Mouse (Mus musculus): Measurements from ENCODE around the gene Plcd4. TPM values are rescaled to one million over a fixed set of nuclear protein-coding genes. Genes with fewer than 3 reads are reported as not detected.

The Plcd4 gene
- polyA plus RNA-seq (2014; fragmentation: Illumina TruSeq; extraction: RNeasy Lipid Tissue Mini Kit (QIAGEN cat#74804); ENCODE audit: low read depth, low replicate concordance), result 3.1 TPM

DNA sequence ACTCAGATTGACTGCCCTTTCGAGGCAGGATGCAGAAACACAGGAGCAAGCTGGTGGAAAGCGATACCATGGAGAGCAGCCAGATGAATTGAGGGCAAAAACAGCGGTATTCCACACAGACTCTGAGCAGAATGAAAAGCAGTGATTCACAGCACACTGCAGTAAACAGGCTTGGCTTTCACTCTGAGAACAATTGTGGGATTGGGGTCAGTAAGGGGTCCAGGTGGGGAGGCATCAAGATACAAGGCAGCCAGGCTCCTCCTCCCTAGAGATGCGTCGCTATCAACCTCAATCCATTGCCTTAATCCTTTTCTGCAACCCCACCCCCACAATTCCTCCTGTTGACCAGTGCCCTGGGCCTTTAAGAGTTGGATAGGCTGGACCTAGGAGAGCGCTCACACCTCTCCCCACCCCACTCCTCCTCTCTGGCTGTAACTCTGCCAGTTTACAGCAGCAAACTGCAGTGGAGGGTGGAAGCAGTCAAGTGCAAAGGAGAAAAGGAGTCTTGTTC is at the start of gene Plcd4:
Gene Plcd4 (plus strand): TSS at position 438 of the 511 bp plus-strand sequence.

DNA sequence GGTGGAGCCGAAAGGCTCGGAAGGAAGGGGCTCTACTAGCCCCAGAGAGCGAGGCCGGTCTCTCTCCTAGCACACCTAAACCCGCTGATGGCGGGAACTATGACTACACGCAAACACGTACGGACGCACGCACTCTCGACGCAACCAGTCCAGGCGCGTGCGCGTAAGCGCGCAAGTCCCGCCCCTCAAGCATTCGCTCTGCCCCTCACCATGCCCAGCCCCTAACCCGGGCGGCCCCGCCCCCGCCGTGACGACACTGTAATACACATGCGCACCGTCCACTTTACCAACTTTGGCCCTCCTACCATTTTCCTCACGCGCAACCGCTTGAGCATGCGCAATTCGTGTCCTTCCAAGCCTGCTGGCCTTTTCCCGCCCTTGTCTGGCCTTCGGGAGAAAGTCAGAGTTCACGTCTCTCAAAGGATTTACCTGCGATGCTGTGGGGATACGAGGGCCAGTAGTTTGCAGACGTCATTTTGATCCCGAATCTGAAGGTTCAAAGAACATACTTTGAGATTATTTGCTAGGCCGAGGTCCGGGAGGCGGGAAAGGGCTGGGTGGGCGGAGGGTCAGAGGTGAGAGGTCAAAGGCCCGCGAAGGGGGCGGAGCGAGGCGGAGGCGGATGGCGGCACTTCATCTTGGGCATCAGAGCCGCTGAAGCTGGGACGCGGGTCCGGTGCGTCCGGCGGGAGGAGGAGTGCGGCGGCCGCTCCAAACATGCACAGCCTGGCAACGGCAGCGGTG is 36.8 kb upstream of the Plcd4 start, which contains the start of gene Cnot9:
Gene Cnot9 (plus strand): TSS at position 338 of the 744 bp plus-strand sequence.

DNA sequence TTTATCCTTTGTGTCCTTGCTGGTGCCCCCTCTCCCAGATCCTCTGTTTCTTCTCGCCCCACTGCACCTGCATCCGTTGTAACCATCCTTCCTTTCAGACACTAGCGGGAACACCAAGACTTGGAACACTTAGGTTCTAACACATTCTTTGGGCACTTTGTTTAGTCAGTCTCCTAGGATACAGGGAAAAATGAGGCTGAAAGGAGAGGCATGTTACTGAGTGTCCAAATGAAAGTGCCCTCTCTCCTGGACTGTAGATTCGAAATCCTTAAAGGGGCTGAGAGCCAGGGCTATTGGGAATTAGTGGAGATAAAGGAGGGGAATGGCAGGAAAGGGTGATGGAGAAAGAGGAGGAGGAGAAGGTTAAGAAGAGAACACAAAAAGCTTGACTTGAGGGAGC is 1.5 kb downstream of the Plcd4 start, which contains the start of gene Usp37:
Gene Usp37 (minus strand): TSS at position 101 of the 400 bp plus-strand sequence.

DNA sequence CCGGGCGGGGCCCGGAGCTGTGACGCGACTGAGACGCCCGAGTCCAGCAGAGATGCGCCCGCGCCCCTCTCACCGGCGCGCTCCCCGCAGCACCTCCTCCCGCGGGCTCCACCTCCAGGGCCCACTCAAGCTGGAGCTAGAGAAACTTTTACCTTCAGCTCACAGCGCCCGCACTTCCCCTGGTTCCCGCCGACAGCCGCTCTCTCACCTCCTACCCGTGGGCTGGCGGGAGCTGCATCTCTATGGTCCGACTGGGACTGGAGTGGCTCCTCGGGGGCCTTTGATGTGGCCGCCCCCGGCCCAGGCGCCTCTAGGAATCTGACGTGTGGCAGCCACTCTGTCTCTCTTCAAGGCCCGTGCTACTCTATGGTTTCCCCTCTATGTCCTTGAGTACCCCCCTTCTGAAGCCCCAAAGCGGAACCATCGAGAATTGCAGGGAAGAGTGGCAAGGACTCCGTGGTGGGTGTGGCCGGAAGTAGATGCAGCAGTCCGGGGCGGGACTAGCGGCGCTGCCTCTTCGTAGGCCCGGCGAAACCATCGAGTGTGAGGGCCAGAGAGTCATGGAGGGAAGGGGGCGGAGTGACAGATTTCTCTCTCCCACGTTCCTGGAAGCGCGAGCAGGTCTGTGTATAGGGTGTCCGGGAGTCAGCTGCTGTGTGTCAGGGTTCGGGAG is 45.2 kb downstream of the Plcd4 start, which contains the start of the genes Zfp142 and Bcs1l:
Gene Zfp142 (minus strand): TSS at position 474 of the 673 bp plus-strand sequence.
Gene Bcs1l (plus strand): TSS at position 517 of the 673 bp plus-strand sequence.

DNA sequence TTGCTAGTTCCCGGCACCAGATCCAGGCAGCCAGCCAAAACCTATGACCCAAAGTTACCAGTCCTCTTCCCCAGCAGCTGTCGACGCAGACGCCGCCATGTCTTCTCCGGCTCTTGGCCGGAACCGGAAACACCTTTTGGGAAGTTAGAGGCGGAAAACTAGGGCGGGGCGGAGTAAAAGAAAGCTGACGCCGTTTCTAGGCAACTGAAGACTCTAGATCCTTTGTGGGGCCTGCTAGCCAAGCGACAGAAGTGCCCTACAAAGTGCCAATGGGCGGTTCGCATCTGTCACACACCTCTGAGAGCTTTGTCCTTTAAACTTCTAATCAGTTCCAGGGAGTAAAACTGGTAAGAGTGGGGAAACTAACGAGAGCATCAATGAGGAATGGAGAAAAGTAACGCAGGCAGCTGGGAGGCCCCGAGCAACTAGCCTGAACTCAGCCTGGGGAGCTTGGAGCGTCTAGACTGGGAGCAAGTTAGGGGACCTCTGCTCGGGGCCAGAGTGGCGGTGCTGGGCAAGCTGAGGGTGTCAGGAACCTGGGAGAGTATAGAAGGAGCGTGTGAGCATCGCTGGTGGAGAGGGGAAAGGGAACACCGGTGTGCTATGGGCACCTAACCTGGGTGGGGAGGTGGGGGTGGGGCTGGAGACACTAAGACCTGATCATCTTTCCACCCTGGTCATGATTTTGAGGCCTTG is 58.7 kb downstream of the Plcd4 start, which contains the start of the genes Rnf25 and Stk36:
Gene Rnf25 (minus strand): TSS at position 131 of the 696 bp plus-strand sequence.
Gene Stk36 (plus strand): TSS at position 179 of the 696 bp plus-strand sequence.

Other genes starting within 250 kb of the Plcd4 start
- gene Tmbim1, start 237.3 kb upstream of the Plcd4 start, polyA plus RNA-seq (2014; fragmentation: Illumina TruSeq; extraction: RNeasy Lipid Tissue Mini Kit (QIAGEN cat#74804); ENCODE audit: low read depth, low replicate concordance), result 80.6 TPM
- gene Catip, start 180.8 kb upstream of the Plcd4 start, polyA plus RNA-seq (2014; fragmentation: Illumina TruSeq; extraction: RNeasy Lipid Tissue Mini Kit (QIAGEN cat#74804); ENCODE audit: low read depth, low replicate concordance), result 3.6 TPM
- gene Slc11a1, start 167.7 kb upstream of the Plcd4 start, polyA plus RNA-seq (2014; fragmentation: Illumina TruSeq; extraction: RNeasy Lipid Tissue Mini Kit (QIAGEN cat#74804); ENCODE audit: low read depth, low replicate concordance), result 16.4 TPM
- gene Ctdsp1, start 151.4 kb upstream of the Plcd4 start, polyA plus RNA-seq (2014; fragmentation: Illumina TruSeq; extraction: RNeasy Lipid Tissue Mini Kit (QIAGEN cat#74804); ENCODE audit: low read depth, low replicate concordance), result 73.3 TPM
- gene Vil1, start 133.5 kb upstream of the Plcd4 start, polyA plus RNA-seq (2014; fragmentation: Illumina TruSeq; extraction: RNeasy Lipid Tissue Mini Kit (QIAGEN cat#74804); ENCODE audit: low read depth, low replicate concordance), result 3.4 TPM
- 18.5 TPM for gene Cnot9, start 36.8 kb upstream of the Plcd4 start, polyA plus RNA-seq (2014; fragmentation: Illumina TruSeq; extraction: RNeasy Lipid Tissue Mini Kit (QIAGEN cat#74804); ENCODE audit: low read depth, low replicate concordance)
- gene Usp37, start 1.4 kb downstream of the Plcd4 start, polyA plus RNA-seq (2014; fragmentation: Illumina TruSeq; extraction: RNeasy Lipid Tissue Mini Kit (QIAGEN cat#74804); ENCODE audit: low read depth, low replicate concordance), result 6.7 TPM
- gene Zfp142, start 45.4 kb downstream of the Plcd4 start, polyA plus RNA-seq (2014; fragmentation: Illumina TruSeq; extraction: RNeasy Lipid Tissue Mini Kit (QIAGEN cat#74804); ENCODE audit: low read depth, low replicate concordance), result 11.2 TPM
- gene Bcs1l, start 45.4 kb downstream of the Plcd4 start, polyA plus RNA-seq (2014; fragmentation: Illumina TruSeq; extraction: RNeasy Lipid Tissue Mini Kit (QIAGEN cat#74804); ENCODE audit: low read depth, low replicate concordance), result 13.9 TPM
- gene Rnf25, start 58.5 kb downstream of the Plcd4 start, polyA plus RNA-seq (2014; fragmentation: Illumina TruSeq; extraction: RNeasy Lipid Tissue Mini Kit (QIAGEN cat#74804); ENCODE audit: low read depth, low replicate concordance), result 34.3 TPM
- 5.0 TPM for gene Stk36, start 58.6 kb downstream of the Plcd4 start, polyA plus RNA-seq (2014; fragmentation: Illumina TruSeq; extraction: RNeasy Lipid Tissue Mini Kit (QIAGEN cat#74804); ENCODE audit: low read depth, low replicate concordance)
- 12.4 TPM for gene Ttll4, start 118.9 kb downstream of the Plcd4 start, polyA plus RNA-seq (2014; fragmentation: Illumina TruSeq; extraction: RNeasy Lipid Tissue Mini Kit (QIAGEN cat#74804); ENCODE audit: low read depth, low replicate concordance)
- 77.5 TPM for gene Cyp27a1, start 170.7 kb downstream of the Plcd4 start, polyA plus RNA-seq (2014; fragmentation: Illumina TruSeq; extraction: RNeasy Lipid Tissue Mini Kit (QIAGEN cat#74804); ENCODE audit: low read depth, low replicate concordance)
- gene Prkag3, start 206.3 kb downstream of the Plcd4 start, polyA plus RNA-seq (2014; fragmentation: Illumina TruSeq; extraction: RNeasy Lipid Tissue Mini Kit (QIAGEN cat#74804); ENCODE audit: low read depth, low replicate concordance), result 1.4 TPM
- 6.3 TPM for gene Wnt6, start 229.0 kb downstream of the Plcd4 start, polyA plus RNA-seq (2014; fragmentation: Illumina TruSeq; extraction: RNeasy Lipid Tissue Mini Kit (QIAGEN cat#74804); ENCODE audit: low read depth, low replicate concordance)
- gene Wnt10a, start 248.6 kb downstream of the Plcd4 start, polyA plus RNA-seq (2014; fragmentation: Illumina TruSeq; extraction: RNeasy Lipid Tissue Mini Kit (QIAGEN cat#74804); ENCODE audit: low read depth, low replicate concordance), result 1.2 TPM